Mouse (Mus musculus): ENCODE measurements around the gene Batf. TPM values are rescaled to one million over a fixed set of nuclear protein-coding genes. Genes with fewer than 3 reads are reported as not detected.

Gene Batf
- 16.9 and 21.0 TPM in 2 replicates for polyA plus RNA-seq (2012)

GRCm38 (mm10) chr12:85686466-85687216, at the start of gene Batf:
Gene Batf, plus strand, starts transcription at chr12:85686669.

GRCm38 (mm10) chr12:85745827-85746695, 59.6 kb downstream of the Batf start, which contains the start of gene Flvcr2:
Gene Flvcr2, plus strand, starts transcription at chr12:85746539.

Other genes starting within 250 kb of the Batf start
- 731 and 1,708 TPM in 2 replicates for gene Fos, start 212.8 kb upstream of the Batf start, polyA plus RNA-seq (2012)
- gene Jdp2, start 87.6 kb upstream of the Batf start, polyA plus RNA-seq (2012): 42.8 and 49.9 TPM in 2 replicates
- not detected in 2 replicates for gene Flvcr2, start 59.9 kb downstream of the Batf start, polyA plus RNA-seq (2012)
- 2.7 and 3.1 TPM in 2 replicates for gene Erg28, start 137.9 kb downstream of the Batf start, polyA plus RNA-seq (2012)
- 8.8 and 11.0 TPM in 2 replicates for gene Ttll5, start 138.0 kb downstream of the Batf start, polyA plus RNA-seq (2012)

Data from megakaryocyte-erythroid progenitor cell, adult 5 weeks (primary cell).